Mouse (Mus musculus): ENCODE results near the gene Inmt. TPM values are rescaled to one million over a fixed set of nuclear protein-coding genes. Genes with fewer than 3 reads are reported as not detected.
"Not testable (repeated sequence)": the region's sequence is repeated elsewhere in the genome, so short reads cannot be mapped to it uniquely, and the experiment has no call there.

Inmt gene
- polyA plus RNA-seq, 1 experiment from 2014 or later = 256 TPM

DNA sequence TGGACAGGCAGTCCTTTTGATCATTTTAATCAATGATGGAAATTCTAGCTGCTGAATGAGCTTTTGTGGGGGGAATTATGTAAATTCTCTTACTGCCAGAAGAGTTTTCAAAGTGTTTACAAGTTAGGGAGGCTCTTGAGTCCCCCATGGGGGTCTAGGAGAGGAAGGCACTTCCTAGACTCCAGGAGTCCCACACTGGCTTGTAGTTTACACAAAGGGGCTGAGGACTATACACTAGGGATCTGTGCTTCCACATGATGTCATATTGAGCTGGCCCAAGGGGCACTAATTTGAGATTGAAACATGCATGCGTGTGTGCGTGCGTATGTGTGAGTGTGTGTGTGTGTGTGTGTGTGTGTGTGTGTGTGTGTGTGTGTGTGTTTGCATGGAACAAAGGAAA lies 29.1 kb upstream of the Inmt start:
- H3K27me3 ChIP-seq (replicated peaks; ENCODE audit: insufficient read depth, low read length) = no peaks in the 10 kb centered on the region
- peak overlapping the region; percentile 85 for H3K27ac ChIP-seq (ENCODE audit: low read length)
- DNase-seq (ENCODE audit: low spot score) = no peak
- H3K4me3 ChIP-seq (ENCODE audit: low read depth, low read length) = peak overlapping the region; percentile 50; the same call in 1 of the 2 replicates
- no peak for ATAC-seq
- peak overlapping the region; percentile 68 for H3K4me2 ChIP-seq (replicated peaks; ENCODE audit: low read depth, low read length)
- no peaks in the 10 kb centered on the region; the same call in 1 of the 2 replicates for H3K4me1 ChIP-seq (ENCODE audit: insufficient read depth, low read depth, low read length)
- TF ChIP-seq CTCF (IDR thresholded peaks at IDR 0.05) (no peak), EP300 (IDR thresholded peaks at IDR 0.05) (no peak)
- 59% methylated on average over 3 of the region's 3 CpGs for WGBS
- H3K9me3 ChIP-seq (ENCODE audit: low read length) = no peaks in the 10 kb centered on the region
- no peak overlapping the region; the same call in 1 of the 2 replicates for H3K9ac ChIP-seq (replicated peaks; ENCODE audit: low read depth)
- no peaks in the 10 kb centered on the region for H3K36me3 ChIP-seq (ENCODE audit: insufficient read depth, low read length)

DNA sequence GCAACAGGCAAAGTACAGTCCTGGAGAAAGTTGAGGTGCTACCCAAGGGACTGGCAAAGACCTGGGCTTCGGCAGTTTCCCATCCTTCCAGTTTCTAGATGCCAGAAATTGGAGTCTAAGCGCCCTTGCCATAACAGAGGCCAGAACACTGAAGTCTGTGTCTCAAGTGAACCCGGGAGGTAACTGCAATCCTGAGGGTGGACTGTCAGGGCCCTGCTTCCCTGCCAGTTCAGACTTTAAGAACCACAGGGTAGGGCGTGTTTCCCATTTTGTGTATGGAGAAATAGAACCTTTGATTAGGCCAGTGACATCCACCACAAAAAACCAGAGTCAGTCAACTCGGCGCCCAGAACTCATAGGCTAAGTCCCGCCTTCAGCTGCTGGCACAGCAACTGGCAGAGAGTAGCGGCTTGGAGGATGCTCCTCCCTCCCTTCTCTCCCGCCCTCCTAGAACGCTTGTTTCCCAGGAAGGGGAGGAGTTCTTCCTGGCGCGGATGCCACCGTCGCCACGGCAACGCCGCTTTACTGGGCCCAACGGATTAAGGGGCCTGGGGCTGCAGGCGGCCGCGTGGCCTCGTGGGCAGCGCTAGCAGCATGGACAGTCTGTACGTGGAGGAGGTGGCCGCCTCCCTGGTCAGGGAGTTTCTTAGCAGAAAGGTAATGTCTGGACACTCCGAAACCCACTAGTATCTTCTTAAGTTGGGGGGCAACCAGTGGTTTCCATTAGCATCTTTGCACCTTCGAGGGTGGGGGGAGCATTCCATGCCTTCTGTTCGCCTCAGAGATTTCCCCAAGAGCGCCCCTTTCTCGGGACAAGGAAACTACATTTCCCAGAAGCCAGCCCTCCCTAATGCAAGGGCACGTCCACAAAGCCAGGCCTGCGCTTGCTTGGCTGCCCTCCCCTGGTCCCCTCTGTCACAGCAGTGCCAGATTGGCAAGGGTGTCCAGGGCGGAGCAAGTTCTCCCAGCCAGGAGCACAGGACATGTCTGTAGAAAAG lies 28.4 kb upstream of the Inmt start, which contains the start of gene Mindy4:
Gene Mindy4, plus strand, starts transcription at position 471 of the 998 bp plus-strand sequence.
- no peaks in the 10 kb centered on the region; the same call in 1 of the 2 replicates for H3K4me1 ChIP-seq (ENCODE audit: insufficient read depth, low read depth, low read length)
- peak; percentile 26; the same call in 1 of the 2 replicates for TF ChIP-seq EP300 (IDR thresholded peaks at IDR 0.05)
- peak; percentile 72 for TF ChIP-seq CTCF (IDR thresholded peaks at IDR 0.05)
- no peak within 1 kb of the TSS; the same call in 1 of the 2 replicates for H3K9ac ChIP-seq (replicated peaks; ENCODE audit: low read depth)
- WGBS = 4% methylated on average over 33 of the region's 33 CpGs
- peak within 1 kb of the TSS; percentile 68 for H3K4me2 ChIP-seq (replicated peaks; ENCODE audit: low read depth, low read length)
- DNase-seq (ENCODE audit: low spot score) (peak; percentile 98), ATAC-seq (peak; percentile 95)
- peak within 1 kb of the TSS; percentile 85 for H3K27ac ChIP-seq (ENCODE audit: low read length)
- H3K36me3 ChIP-seq (ENCODE audit: insufficient read depth, low read length) = no peaks in the 10 kb centered on the region
- H3K27me3 ChIP-seq (replicated peaks; ENCODE audit: insufficient read depth, low read length) = no peaks in the 10 kb centered on the region
- peak within 1 kb of the TSS; percentile 50 for H3K4me3 ChIP-seq (ENCODE audit: low read depth, low read length)
- no peaks in the 10 kb centered on the region for H3K9me3 ChIP-seq (ENCODE audit: low read length)

DNA sequence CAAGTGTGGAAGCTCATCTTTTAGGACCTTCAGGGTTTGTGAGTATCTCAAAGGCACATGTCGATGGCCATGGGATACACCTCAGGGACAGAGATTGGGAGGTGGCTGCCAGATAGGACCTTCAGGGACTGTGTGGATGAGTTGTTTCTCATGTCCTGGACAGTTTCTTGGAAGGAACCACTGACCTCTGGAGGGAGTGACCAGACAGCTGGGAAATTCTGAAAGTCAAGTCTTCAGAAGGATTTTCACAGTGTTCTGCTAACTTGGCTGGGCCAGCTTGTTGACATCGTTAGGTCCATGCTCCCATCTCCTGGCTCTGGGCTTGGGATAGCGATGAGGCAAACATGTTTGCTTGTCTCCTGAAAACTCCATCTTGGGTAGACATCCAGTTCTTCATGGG lies 24.2 kb upstream of the Inmt start:
- H3K4me1 ChIP-seq (ENCODE audit: insufficient read depth, low read depth, low read length) = no peaks in the 10 kb centered on the region; the same call in 1 of the 2 replicates
- H3K9me3 ChIP-seq (ENCODE audit: low read length) = no peaks in the 10 kb centered on the region
- H3K9ac ChIP-seq (replicated peaks; ENCODE audit: low read depth) = no peak overlapping the region
- ATAC-seq (peak; percentile 21), DNase-seq (ENCODE audit: low spot score) (peak; percentile 89)
- H3K4me2 ChIP-seq (replicated peaks; ENCODE audit: low read depth, low read length) = no peak overlapping the region
- H3K27ac ChIP-seq (ENCODE audit: low read length) = peak overlapping the region; percentile 52
- H3K36me3 ChIP-seq (ENCODE audit: insufficient read depth, low read length) = no peaks in the 10 kb centered on the region
- TF ChIP-seq EP300 (IDR thresholded peaks at IDR 0.05) = peak; percentile 72
- TF ChIP-seq CTCF (IDR thresholded peaks at IDR 0.05) = no peak
- no peaks in the 10 kb centered on the region for H3K27me3 ChIP-seq (replicated peaks; ENCODE audit: insufficient read depth, low read length)
- no peak overlapping the region for H3K4me3 ChIP-seq (ENCODE audit: low read depth, low read length)
- WGBS = 68% methylated on average over 3 of the region's 3 CpGs

DNA sequence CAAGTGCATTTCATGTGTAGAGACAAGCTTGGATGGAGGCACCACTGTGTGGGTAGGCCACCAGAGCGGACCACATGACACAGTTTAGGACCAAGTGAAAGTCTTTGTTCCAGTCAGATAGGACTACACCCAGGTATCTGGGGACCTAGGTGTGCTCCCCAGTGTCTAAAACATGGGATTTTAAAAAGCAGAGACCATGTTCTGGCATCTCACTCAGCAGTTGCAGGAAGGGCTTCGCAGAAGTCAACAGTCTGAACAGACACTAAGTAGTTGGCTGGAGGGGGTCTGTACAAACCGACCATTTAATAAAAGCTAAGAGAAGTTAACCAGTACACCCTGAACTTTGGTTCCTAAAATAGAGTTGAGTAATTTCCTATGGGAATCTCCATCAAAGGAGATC lies 18.3 kb upstream of the Inmt start:
- no peak for ATAC-seq
- Histone ChIP-seq H3K27me3 (replicated peaks; ENCODE audit: insufficient read depth, low read length) (no peaks in the 10 kb centered on the region), H3K4me2 (replicated peaks; ENCODE audit: low read depth, low read length) (no peak overlapping the region), H3K9ac (replicated peaks; ENCODE audit: low read depth) (no peak overlapping the region), H3K27ac (ENCODE audit: low read length) (no peak overlapping the region), H3K9me3 (ENCODE audit: low read length) (no peaks in the 10 kb centered on the region), H3K4me1 (ENCODE audit: insufficient read depth, low read depth, low read length) (no peaks in the 10 kb centered on the region), H3K4me3 (ENCODE audit: low read depth, low read length) (no peak overlapping the region), H3K36me3 (ENCODE audit: insufficient read depth, low read length) (no peaks in the 10 kb centered on the region)
- no peak for TF ChIP-seq CTCF (IDR thresholded peaks at IDR 0.05)
- no peak for TF ChIP-seq EP300 (IDR thresholded peaks at IDR 0.05)
- 82% methylated on average over 3 of the region's 3 CpGs for WGBS
- DNase-seq (ENCODE audit: low spot score) = no peak

DNA sequence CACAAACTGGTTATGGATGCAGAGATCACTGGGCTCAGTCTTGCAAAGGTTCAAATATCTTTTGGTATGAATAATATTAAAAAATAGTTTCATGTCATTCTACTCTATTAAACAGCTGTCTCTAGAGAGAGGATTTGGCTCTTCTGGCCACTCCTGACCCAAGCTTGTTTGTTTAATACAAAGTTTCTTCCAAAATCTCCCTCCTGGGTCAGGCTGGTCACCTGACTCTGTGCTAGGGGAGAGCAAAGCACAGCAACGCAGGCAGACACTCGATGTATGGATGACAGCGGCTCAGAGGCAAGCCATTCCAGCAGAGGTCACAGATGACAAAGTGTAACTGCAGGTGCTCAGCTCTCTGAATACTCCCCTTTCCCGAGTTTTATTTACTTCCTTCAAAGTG lies 16.7 kb upstream of the Inmt start:
- WGBS = 26% methylated on average over 4 of the region's 4 CpGs
- Histone ChIP-seq H3K36me3 (ENCODE audit: insufficient read depth, low read length) (no peaks in the 10 kb centered on the region), H3K9ac (replicated peaks; ENCODE audit: low read depth) (no peak overlapping the region)

DNA sequence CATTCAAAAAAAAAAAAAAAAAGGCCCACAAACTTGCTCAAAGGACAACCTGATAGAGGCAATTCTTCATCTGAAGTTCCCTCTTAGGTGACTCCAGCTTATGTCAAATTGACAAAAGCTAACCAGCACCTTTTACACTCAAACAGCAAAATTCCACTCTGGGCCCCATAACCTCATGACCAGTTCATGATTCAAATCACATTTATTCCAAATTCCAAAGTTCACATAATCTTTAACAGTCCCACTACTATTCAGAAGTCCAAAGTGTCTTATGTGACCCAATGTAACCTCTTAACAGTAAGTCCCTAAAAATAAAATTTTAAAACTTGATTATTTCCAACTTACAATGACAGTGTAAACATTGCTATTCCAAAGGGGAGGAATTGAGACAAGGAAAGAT lies 14.6 kb upstream of the Inmt start:
- Histone ChIP-seq H3K4me3 (ENCODE audit: low read depth, low read length) (no peak overlapping the region), H3K36me3 (ENCODE audit: insufficient read depth, low read length) (no peaks in the 10 kb centered on the region), H3K4me2 (replicated peaks; ENCODE audit: low read depth, low read length) (no peak overlapping the region), H3K27ac (ENCODE audit: low read length) (no peak overlapping the region), H3K9me3 (ENCODE audit: low read length) (no peaks in the 10 kb centered on the region), H3K27me3 (replicated peaks; ENCODE audit: insufficient read depth, low read length) (no peaks in the 10 kb centered on the region), H3K9ac (replicated peaks; ENCODE audit: low read depth) (no peak overlapping the region), H3K4me1 (ENCODE audit: insufficient read depth, low read depth, low read length) (no peaks in the 10 kb centered on the region)
- DNase-seq (ENCODE audit: low spot score) (no peak), ATAC-seq (no peak)
- TF ChIP-seq CTCF (IDR thresholded peaks at IDR 0.05) = no peak
- no peak for TF ChIP-seq EP300 (IDR thresholded peaks at IDR 0.05)

More for the DNA sequence above, 16.7 kb upstream of the Inmt start:
- DNase-seq (ENCODE audit: low spot score) (no peak), ATAC-seq (no peak)
- H3K27ac ChIP-seq (ENCODE audit: low read length) = no peak overlapping the region
- no peak overlapping the region for H3K4me3 ChIP-seq (ENCODE audit: low read depth, low read length)
- H3K4me1 ChIP-seq (ENCODE audit: insufficient read depth, low read depth, low read length) = no peaks in the 10 kb centered on the region
- TF ChIP-seq CTCF (IDR thresholded peaks at IDR 0.05) = no peak
- no peak for TF ChIP-seq EP300 (IDR thresholded peaks at IDR 0.05)
- no peaks in the 10 kb centered on the region for H3K27me3 ChIP-seq (replicated peaks; ENCODE audit: insufficient read depth, low read length)
- no peak overlapping the region for H3K4me2 ChIP-seq (replicated peaks; ENCODE audit: low read depth, low read length)
- H3K9me3 ChIP-seq (ENCODE audit: low read length) = no peaks in the 10 kb centered on the region

DNA sequence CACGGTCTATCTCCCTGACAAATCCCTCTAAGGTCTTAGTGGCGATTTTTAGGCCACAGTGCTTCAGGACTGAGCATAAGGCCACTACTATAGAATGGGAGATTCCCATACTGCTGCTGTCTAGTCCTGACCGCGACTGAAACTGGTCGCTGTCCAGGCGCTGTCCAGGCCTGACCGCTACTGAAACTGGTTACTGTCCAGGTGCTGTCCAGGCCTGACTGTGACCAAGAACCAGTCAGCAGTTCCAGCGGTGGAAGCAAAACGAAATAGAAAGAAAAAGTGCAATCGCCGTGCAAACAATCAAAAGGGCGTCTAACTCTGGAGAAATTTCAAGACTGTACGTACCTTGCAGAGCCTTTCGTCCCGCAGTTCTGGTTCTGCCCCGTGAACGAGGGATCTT lies 13.0 kb upstream of the Inmt start:
- DNase-seq (ENCODE audit: low spot score); H3K27ac ChIP-seq (ENCODE audit: low read length); H3K36me3 ChIP-seq (ENCODE audit: insufficient read depth, low read length); H3K9ac ChIP-seq (replicated peaks; ENCODE audit: low read depth); H3K27me3 ChIP-seq (replicated peaks; ENCODE audit: insufficient read depth, low read length); H3K9me3 ChIP-seq (ENCODE audit: low read length); H3K4me3 ChIP-seq (ENCODE audit: low read depth, low read length); H3K4me2 ChIP-seq (replicated peaks; ENCODE audit: low read depth, low read length); ATAC-seq; H3K4me1 ChIP-seq (ENCODE audit: insufficient read depth, low read depth, low read length): not testable (repeated sequence)
- WGBS = 95% methylated on average over 17 of the region's 17 CpGs

Measured in lung, postnatal 0 days (tissue).